Mouse (Mus musculus) mesoderm, embryonic 11.5 days (tissue): ENCODE measurements at regions not wholly inside any gene's neighbourhood (a gene's known extent, or its start where the extent isn't known, plus 50 kb on each side); places are given as distances from the start of the nearest gene placed in this dataset.
A peak's percentile ranks its signal among the peaks of the same experiment; 100 is the strongest.
"Not testable (repeated sequence)": the region's sequence is repeated elsewhere in the genome, so short reads cannot be mapped to it uniquely, and the experiment has no call there.

ENCODE experiments used
- DNase-seq: peaks from one replicate; pipeline ENCODE4 v3.0.0-alpha.2; 2012; ENCODE audit warnings: low read depth, low spot score

GRCm38 (mm10) chr17:94866630-94867029, 116.8 kb upstream of the Mettl4 start:
- DNase-seq: no peak

- DNase-seq: peak; percentile 77
Observed at GRCm38 (mm10) chr17:94864531-94865318, 114.9 kb upstream of the Mettl4 start.

- not testable (repeated sequence) for DNase-seq
Observed at GRCm38 (mm10) chr17:94854698-94855097, 104.9 kb upstream of the Mettl4 start.

GRCm38 (mm10) chr17:94834446-94835117, 84.8 kb upstream of the Mettl4 start:
- DNase-seq: peak; percentile 72

GRCm38 (mm10) chr17:94834067-94834445, 84.2 kb upstream of the Mettl4 start:
- not testable (repeated sequence) for DNase-seq

- DNase-seq: not testable (repeated sequence)
Observed at GRCm38 (mm10) chr17:94826415-94826814, 76.6 kb upstream of the Mettl4 start.

GRCm38 (mm10) chr17:94808758-94809157, 58.9 kb upstream of the Mettl4 start:
- no peak for DNase-seq
